Mouse (Mus musculus) MEL-GATA-1-ER (cell line): ENCODE results near the gene Cd81.

Source experiments
- DNase-seq: peaks from one replicate; pipeline ENCODE4 v3.0.0-alpha.2; 2012; ENCODE audit warnings: low read depth; ENCODE audit errors: extremely low read depth

The Cd81 gene

DNA sequence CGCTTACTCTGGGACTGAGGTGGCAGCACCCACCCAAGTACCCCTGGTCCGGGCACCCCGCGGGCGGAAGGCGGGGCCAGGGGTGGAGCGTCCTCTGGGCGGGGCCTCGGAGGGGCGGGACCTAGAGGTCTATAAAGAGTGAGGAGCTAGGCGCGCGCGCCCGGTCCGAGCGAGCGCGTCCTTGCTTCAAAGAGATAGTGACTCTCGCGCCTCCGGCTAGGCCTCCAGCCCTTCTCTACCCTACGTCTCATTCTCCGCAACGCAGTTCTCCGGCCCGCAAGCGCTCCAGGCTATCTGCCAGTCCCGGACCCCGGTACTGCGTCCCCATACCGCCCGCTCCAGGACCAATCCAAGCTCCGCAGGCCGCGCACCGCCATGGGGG, at the start of gene Cd81:
TSS of gene Cd81 (plus strand) at position 114 of the 382 bp plus-strand sequence.
- DNase-seq = peak; percentile 67

DNA sequence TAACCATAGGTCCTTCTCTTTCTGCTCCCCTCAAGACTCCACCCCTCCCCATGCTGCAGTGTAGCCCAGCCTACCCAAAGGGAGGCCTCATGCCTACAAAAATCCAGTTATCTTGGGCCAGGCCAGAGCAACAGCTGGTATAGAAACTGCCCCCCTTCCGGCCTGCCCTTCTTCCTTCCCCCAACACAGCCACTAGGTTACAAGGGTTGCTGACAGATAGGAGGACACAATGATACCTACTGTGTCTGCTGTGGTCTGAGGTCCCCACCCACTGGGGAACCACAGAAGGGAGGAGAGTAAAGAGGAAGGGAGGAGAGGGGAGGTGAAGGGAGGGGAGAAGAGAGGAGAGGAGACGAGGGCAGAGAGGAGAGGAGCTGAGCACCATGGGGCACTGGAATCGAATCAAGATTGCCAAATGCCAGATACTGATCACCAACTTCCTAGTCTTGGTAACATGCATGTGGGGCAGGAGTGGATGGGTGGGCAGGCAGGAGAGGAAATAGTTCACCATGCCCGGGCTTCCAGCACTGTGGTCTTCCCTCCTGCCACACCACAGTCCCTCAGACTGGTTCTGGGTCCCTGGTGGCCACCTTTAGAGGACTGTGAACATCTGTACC, 47.7 kb upstream of the Cd81 start, which contains the start of gene Tspan32:
TSS of gene Tspan32 (plus strand) at position 320 of the 617 bp plus-strand sequence.
- DNase-seq = peak; percentile 99

DNA sequence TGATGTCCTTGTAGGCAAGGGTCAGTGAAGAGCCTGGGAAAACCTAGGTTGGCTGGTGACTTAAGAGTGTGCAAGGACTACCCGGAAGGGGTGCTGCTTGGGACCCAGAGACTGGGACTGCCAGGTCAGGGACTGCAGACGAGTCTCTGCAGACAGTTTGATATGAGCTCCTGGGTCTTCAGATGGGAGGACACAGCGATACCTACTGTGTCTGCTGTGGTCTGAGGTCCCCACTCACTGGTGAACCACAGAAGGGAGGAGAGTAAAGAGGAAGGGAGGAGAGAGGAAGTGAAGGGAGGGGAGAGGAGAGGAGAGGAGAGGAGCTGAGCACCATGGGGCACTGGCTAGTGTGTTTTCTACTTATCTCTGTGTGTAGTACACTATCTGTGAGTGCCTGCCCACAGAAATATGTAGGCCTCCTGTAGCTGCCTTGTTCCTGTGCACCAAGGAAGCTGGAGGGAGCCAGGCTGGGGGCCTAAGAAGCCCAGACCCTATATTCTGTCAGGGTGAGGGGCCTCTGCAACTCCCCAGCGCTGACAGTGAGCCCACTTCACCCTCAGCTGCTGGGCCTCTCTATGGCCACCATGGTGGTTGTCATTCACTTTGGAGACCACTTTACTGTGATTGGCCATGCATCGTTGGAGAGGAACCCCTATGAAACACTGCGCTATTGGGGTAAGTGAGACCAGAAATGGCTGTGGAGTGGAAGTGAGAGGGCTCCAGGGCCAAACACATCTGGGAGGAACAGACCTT, 47.0 kb upstream of the Cd81 start:
- peak; percentile 98 for DNase-seq

DNA sequence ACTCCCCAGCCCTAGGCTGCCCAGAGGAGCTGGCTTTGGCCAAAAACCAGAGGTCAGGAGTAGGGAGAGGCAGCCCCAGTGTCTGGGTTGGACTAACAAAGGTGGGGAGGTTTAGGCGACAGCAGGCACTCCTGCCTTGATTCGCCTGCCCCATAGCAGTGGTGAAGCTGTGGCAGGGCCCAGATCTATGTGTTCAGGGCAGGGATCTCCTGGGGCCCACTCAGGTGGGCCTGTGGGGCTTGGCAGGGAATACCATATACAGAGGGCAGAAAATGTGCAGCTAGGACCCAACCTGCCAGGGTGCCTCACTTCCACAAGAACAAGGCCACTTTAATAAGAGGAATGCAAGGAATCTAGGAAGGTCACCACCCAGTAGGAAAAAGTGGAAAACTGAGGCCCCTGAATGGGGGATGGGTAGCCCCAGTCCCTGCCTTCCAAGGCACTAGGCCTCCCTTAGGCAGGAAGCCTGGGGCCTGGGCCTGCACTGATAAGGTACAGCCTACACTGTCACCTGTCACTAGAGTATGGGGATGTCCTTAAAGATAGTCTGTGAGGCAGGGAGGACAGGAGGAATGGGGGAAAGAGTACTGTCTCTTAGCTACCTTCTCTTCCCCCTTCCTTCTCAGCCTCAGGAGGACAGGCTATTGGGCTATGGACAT, 46.3 kb upstream of the Cd81 start:
- DNase-seq = peak; percentile 89

DNA sequence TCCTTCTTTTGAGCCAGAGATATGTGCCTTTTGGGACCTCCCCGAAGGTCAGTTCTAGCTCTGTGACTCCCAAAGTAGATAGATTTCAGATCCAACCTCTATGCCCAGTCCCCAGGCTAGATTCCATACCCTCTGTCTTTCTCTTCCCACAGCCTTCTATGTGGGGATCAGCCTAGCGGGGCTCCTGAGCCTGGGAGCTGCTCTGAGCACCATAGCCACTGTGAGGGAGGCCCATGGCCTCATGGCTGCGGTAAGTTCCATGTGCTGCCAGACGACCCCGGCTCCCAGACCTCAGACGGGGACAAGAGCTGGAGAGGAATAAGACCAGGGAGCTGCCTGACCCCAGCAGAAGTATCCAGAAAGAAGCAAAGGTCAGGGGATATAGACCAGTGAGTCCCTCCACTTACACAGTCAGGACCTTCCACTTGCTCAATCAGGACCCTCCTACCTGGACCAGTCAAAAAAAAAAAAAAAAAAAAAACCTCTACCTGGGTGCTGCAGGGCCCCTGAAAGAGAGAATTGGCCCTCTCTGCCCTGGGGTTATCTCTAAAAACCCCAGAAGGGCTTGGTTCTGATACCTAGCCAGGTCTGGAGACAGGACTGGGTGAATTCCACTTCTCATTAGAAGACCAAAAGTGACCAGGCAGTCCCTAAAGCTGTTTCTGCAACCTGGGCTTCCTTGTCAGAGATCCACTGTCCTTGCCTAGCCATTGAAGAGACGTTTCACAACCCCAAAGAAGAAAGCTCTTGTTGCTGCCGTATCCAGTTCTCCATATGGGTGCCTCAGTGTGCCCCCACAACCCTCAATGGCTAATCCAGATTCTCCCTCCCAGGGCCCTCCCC, 45.6 kb upstream of the Cd81 start:
- DNase-seq = no peak

DNA sequence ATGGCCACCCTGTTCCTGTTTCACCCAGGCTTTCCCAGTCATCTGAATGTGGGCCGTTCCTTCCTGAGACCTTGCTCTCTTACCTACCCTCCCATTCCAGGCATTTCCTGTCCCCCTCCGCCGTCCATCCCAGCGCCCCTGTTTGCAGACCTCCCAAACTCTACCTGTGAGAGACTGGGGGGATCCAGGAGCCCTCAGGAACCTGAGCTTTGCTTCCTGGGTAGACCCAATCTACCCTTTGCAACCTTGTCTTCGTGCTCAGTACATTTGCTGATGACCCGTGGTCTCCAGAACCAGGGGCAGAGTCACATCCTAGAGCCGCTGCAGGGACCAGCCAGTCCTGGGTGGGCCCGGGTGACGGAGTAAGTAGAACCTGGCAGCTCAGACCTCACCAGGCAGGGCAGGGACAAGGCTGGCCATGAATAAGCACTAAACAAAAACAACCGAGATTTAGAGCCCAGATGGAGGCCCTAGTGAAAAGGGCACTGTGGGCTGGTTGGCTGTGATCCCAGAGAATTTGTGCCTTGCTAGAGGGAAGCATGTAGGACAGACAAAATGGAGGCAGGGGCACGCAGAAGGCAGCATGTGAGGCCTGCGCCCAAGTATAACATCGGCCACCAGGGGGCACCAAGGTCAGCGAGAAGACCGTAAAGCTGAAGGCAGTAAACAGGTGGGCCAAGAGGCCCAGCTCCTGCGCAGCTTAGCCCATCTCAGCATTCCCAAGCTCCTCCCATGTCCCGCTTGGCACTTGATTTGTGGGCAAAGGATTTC, 44.8 kb upstream of the Cd81 start:
- peak; percentile 79 for DNase-seq

DNA sequence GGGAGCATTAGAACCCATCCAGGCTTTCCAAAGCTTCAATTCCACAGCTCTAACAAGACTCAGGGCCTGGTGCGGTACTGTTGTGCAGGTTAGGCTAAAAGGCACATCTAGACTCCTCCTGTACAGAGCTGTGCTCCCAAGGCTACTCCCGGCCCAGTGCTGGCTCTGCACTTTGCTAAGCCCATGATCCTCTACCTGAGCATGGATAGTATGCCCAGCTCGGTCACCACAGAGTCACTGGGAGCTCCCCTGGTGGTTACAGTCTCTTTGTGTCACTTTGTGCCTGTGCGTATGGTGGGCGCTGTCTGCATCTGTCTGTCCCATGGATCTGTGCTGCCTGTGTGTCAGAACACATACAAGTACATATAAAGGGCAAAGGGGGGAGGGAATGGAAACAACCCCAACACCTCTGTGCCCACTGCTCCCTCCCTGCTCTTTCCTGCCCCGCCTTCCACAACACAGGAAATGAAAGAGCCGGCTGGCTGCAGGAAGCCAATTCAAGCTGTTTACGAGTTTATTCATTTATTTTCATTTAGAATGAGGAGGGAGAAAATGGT, 44.1 kb upstream of the Cd81 start:
- DNase-seq = no peak

DNA sequence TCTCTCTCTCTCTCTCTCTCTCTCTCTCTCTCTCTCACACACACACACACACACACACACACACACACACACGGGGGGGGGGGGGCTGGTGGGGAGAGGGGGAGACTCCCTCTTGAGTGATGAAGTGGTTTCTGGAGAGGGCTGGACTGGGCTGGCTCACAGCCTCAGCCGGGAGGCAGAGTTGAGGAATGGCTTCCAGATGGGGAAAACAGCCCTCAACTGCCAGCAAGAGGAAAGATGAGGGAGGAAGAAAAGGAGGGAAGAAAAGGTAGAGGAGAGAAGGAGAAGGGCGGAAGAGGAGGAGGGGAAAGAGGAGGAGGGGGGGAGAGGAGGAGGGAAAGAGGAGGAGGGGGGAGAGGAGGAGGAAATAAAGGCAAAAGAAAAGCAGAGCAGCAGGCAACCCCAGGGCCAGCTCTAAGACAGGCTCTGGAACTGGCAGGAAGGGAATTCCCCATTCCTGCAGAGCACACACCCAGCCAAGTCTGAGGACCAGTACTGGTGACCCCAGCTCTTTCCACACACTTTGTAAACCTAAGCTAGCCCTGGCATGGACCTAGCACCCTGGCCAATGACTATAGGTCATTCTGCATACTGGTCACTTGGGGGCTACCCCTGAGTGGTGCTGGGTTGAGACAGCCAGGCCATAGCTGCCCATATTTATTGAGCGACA, 43.4 kb upstream of the Cd81 start:
- no peak for DNase-seq

DNA sequence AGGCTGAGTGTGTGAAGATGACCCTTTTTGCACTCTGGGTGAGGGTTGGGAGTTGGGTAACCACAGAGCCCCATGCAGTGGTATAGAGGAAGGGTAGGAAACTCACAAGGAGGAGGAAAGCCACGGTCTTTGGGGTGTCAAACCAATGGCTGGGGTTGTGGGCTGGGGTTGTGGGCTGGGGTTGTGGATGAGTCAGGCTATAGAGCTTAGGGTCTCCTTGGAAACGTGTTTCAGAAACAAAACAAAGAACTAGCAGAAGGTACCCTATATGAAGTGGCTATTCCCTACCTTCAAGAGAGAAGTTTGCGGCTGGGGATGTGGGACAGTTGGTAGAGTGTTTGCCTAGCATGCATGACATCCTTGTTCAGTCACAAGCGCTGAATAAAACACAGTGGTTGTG, 42.5 kb upstream of the Cd81 start:
- DNase-seq = no peak

DNA sequence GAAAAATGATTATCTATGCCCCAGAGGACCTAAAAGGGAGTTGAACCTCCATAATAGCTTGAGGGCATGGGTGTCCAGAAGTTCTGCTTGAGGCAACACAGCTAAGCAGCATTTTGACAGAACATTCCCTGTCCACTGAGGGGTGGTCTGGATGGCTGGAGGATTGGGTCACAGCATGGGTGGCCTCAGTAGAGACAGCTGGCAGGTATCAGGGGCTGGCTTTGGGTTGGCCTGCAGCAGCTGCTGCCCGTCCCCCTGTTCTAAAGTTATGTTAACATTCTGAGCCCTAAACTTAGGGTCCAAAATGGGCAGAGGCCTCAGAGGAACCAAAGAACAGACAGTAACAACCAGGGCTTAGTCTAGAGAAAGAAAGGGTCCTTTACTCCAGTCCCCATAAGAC, 41.3 kb upstream of the Cd81 start:
- no peak for DNase-seq

DNA sequence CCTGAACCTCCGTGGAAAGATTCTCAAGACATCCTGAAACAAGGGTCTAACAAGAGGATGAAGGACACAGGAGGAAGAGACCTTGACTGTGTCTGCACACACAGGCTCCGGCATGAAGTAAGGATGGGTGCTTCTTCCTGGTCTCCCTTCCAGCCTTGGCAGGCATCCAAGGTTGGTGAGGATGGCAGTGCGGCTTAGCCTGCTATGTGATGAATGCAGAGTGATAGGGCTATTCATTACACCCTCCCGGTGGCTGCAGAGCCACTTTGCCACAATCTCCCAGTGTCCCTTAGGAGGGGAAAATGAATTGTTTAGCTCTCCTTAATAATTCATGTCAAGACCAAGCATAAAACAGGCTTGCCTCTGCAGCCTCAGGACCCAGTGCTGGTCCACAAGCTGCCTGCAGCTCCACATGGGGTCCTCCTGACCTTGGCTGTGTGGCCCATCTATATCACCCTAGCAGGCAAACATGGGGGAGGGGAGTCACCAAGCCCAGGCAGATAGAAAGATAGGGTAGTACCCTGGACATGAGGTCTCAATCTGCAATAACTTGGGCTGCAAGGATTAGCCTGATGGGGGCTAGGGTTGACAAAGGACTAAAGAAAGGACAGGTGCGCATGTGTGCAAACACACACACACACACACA, 40.2 kb upstream of the Cd81 start:
- DNase-seq = no peak

DNA sequence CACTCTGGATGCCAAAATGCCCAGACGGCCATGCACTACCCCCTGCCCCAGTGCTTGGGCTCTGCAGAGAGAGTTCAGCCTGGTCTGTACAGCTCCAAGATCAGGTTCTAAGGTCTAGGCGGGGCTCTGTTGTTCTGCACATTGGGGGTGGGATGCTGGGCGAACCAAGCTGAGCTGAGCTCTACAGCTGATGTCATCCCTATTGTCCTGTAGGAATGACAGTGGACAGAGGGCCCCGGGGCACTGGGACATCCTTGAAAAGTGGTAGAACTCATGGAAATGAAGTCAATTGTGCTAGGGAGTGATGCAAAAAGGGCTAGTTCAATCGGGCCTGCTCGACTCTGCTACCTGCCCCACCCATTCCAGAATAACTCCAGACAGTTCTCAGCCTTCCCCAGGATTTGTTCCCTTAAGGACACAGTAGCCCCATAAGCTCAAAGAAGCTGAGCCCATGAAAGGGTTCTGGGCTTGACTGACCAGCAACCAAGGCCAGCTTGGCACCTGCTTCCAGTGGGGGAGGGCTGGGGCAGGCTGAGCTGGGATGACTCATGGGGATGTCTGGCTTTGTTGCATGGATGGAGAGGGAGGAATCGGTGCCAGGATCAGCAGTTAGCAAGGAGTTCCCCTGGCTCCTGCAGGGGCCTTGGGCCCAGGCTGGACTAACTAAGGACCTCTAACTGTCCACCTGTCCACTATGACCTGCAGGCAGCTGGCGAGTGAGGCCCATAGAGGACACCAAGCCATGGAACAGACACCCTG, 38.9 kb upstream of the Cd81 start:
- no peak for DNase-seq

DNA sequence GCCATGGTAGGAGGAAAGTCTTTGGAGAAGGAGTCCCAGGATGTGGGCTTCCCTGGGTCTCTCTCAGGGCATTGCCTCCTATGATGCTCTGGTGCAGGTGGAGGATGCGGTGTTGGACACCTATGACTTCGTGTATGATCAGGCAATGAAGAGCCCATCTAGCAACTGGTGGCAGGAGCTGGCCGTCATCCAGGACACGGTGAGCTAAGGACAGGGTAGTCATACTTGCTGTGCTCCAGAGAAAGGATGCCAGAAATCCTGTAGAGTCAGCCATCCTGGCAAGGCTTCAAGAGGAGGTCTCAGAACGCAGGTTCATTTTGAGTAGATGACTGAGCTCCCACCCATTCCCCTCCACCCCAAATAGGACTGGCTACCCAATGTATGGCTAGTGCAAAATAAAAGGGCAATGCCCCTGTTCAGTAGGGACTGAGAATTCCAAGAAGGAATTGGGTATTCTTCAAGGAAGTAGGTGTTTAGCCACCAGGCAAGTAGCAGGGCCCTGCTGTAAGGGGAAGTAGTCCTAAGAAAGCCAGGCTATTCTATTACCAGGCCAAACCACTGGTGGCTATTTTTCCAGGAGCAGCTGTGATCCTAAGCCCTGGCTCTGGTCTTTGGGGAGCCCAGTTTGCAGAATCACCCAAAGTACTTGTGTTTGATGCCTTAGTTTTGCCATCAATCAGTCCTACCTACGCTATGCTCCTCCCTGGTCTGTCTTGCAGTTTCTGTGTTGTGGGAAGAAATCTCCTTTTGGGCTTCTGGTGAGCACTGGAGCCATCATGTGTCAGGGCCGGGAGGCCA, 37.5 kb upstream of the Cd81 start:
- no peak for DNase-seq

DNA sequence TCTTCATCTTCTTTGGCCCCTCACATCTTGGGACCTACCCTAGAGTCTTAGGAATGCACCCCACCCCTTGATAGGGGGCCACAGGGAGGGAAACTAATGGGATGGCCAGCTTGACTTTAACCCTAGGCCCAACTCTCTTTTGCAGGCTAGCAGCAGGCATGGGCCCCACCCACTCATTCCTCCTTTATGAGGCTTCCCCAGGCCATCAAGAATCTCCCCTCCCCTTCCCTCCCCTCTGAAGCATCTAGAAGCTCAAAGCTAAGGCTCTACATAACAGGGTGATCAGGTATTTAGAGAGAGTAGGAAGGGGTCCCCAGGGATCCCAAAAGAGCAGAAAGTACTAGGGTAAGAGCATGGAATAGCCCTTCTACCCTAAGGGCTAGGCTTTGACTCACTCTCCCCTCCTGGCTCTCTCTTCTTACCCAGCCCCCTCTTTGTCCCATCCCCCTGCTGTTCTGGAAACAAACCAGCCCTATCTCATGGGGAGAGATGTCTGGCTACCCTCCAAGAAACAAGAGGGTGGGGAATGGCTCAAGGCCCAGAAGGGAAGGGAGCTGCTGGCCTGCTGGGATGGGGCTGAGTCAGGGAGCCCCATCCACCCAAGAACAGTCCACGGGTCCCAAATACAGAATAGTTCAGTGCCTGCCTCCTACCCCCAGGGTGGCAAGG, 36.6 kb upstream of the Cd81 start:
- DNase-seq = peak; percentile 63

DNA sequence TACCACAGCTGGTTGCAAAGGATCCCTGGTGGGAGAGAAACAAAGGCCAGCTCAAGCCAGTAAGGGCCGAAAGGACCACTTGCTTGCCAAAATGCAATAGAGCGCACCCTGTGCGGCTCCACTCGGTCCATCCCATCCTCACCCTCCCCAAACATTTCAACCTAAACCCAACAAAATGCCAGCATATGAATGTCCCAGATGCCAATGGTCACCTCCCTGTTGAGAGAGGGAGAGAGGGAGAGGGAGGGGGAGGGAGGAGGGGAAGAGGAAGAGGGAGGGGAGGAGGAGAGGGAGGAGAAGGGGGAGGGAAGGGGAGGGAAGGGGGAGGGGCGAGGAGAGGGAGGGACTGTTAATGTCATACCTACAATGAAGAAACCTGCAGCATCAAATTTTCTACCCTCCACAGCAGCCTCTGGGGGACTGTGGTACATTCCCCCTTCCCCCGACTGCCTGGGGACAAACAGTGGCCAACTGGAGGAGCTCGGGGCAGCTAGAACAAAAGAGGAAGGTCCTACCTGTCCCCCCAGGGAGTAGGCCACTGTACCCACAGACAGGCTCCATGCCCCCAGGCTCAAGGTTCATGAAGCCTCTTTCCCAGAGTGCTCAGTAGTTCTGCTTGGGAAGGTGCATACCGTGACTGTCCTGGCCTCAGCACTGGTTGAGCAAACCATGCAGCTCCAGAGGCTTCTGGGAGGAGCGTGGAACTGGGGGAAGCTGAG, 36.0 kb upstream of the Cd81 start:
- no peak for DNase-seq

DNA sequence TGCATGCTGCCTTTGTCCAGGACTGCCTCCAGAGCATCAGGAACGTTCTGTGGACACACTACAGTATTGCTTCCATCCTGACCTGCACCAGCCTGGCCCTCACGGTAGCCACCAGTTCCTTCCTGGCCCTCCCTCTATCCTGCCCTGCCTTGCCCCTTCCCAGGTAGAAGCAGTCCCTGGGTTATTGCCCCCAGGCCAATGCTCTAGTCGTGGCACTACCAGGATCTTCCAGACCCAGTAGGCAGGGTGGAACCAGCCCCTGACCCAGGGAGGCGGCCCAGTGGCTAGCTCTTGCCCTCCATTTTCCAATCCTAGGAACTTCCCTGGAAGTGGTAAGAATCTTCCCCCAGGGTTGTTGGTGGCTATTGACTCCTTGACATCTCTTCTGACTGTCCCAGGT, 35.4 kb upstream of the Cd81 start:
- DNase-seq = no peak

DNA sequence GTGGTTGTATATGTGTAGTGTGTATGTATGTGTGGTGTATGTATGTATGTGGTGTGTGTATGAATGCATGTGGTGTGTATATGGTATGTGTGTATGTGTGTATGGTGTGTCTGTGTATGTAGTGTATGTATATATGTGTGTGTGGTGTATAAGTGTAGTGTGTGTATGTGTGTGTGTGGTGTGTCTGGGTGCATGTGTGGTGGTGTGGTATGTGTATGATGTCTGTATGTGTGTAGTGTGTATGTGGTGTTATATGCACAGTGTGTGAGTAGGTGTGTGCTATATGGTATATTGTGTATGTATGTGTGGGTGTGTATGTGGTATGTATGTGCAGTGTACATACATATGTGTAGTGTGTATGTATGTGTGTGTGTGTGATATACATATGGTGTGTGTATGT, 32.5 kb upstream of the Cd81 start:
- no peak for DNase-seq
